Mouse (Mus musculus) fat pad, adult 2 months (tissue): ENCODE data around the gene Ccdc78.

Source experiments
- DNase-seq: peaks from one replicate; pipeline ENCODE4 v3.0.0-alpha.2; 2011; ENCODE audit warnings: low read depth, low spot score; ENCODE audit errors: extremely low read depth

Gene Ccdc78

DNA sequence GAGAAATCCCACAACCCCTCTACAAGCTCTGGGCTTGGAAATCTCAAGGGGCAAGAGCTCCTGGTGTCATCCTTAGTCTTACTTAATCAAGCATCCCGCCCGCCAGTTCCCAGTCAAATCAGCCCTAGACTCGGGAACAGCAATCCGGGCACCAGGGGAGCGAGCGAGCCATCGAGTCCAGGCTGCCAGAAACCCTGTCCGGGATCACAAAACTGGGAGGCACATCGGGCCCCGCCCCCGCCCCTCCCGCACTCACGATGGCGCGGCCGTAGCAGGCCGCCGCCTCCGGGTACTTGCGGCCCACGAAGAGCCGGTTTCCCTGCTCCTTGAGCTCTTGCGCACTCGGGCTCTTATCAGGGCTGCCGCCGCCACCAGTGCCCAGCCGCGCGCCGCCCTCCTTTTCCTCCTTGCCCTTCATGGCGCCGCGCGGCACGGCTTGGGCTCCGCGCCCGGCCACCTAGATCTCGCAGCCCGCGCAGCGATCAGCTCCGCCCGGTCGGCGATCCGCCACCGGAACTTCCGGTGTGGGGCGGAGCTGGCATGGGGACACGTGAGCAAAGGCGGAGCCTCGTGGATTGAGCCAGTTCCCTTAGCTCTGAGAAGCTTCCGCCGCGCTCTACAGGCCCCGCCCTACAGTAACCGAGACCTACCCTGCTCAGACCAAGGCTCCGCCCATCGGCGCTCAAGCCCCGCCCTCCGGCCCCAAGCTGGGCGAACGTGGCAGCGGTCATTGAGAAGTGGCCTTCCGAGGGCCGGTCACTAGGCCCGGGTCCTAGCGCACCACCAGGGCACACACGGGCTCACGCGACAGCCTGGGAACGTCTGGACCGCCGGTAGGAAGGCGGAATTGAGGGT is 46.3 kb downstream of the Ccdc78 start:
- no peak for DNase-seq

DNA sequence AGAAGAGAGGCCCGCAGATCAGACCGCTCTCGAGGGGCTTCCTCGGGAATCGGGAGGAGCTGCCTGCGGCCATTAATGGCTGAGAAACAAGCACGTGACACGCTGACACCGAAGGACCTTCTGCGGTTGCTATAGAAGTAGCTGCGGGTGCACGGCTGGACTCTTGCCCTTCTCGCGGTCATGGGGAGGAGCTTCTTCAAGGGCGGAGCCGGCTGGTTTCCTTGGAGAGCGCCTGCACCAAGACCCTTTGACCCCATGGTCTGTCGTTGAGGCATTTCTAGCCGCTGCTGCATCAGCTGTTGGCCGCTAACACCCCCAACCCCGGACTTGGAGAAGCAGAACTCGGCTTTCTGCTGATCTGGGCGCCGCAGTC is 46.9 kb downstream of the Ccdc78 start, which contains the start of gene Stub1:
TSS of gene Stub1 (minus strand) at position 114 of the 373 bp plus-strand sequence.
- DNase-seq, result no peak

DNA sequence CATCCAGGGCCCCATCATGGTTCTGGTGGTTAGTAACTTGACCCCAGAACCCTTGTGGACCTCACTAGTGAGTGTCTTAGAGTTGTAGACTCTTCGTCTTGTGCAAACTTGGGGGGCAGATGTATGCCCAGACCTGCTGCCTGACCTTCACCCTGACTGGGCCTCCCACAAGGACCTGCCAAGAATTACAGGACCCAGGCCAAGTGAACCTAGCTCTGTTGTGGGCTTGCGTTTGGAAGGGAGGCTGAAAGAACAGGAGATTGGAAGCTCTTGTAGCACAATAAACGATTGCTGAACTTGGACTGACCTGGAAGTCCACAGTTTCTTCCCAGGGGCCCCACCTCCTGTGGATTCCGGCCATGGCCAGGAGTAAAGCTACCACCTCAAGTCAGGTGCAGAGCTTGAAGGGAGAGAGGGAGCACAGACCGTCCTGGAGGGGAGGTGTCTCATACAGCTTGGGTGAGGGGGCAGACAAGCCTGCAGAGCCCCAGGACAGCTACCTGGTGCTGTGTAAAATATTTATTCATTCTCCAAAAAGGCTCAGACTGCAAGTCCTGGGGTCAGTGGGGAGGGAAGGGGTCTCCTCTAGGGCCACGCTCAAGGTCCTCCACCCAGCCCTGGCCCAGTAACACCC is 47.7 kb downstream of the Ccdc78 start:
- DNase-seq, result no peak

GRCm38 (mm10) chr17:25834595-25835222 is 48.3 kb downstream of the Ccdc78 start:
- DNase-seq, result no peak

- DNase-seq, result no peak
These were observed 48.9 kb downstream of the Ccdc78 start for GRCm38 (mm10) chr17:25835301-25835700.

- no peak for DNase-seq
These were observed 49.4 kb downstream of the Ccdc78 start for GRCm38 (mm10) chr17:25835816-25836215.

DNA sequence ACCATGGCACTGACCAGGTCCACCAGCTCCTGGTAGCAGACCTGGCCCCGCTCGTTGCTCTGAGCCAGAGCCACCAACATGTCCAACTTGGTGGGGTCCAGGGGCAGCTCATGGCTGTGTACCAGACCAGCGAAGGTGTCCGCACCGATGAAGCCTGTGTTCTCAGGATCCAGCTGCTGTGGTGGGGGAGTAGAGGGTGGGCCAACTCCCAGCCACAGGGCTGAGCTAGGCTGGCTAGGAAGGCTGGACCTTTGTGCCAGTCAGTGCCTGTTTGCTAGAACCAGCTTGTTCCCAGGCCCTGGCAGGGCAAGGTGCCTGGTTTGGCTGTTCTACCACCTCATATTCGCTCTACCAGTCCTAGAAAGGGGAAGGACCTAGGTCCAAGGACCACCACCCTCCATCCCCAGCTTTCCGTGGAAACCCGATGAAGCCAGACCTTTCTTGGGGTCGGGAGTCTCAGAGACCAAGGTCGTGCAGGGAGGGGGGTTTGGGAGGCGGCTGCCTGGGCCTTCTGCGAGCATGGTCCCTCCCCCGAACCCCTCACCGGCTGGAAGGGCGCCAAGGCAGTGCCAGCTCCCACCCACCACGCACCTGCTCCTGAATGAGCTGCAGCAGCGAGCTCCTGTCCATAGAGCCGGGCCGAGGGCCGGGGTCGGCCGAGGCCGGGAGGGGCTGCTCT is 50.2 kb downstream of the Ccdc78 start:
- no peak for DNase-seq

GRCm38 (mm10) chr17:25837076-25837410 is 50.7 kb downstream of the Ccdc78 start, which contains the start of gene Rhbdl1:
Gene Rhbdl1, minus strand, starts transcription at chr17:25837295.
- no peak for DNase-seq

- DNase-seq, result no peak
These were observed 51.2 kb downstream of the Ccdc78 start for GRCm38 (mm10) chr17:25837533-25837932.

DNA sequence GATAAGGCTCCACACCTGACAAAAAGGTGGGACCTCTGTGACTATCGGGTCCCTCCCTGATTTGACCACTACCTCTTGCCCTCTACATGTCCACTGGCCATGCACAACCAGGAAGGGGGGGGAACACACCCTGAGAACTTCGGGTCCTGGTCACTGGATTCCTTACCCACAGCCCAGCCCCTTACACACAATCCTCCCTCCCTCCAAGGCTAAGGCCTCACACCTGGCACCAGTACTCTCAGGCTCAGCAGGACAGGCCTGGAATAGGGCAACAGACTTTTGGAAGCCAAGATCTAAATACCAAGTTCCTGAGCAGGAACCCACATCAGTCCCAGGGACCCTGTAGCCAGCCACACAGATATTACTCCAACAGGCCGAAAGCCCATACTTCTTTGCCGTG is 52.5 kb downstream of the Ccdc78 start:
- no peak for DNase-seq

DNA sequence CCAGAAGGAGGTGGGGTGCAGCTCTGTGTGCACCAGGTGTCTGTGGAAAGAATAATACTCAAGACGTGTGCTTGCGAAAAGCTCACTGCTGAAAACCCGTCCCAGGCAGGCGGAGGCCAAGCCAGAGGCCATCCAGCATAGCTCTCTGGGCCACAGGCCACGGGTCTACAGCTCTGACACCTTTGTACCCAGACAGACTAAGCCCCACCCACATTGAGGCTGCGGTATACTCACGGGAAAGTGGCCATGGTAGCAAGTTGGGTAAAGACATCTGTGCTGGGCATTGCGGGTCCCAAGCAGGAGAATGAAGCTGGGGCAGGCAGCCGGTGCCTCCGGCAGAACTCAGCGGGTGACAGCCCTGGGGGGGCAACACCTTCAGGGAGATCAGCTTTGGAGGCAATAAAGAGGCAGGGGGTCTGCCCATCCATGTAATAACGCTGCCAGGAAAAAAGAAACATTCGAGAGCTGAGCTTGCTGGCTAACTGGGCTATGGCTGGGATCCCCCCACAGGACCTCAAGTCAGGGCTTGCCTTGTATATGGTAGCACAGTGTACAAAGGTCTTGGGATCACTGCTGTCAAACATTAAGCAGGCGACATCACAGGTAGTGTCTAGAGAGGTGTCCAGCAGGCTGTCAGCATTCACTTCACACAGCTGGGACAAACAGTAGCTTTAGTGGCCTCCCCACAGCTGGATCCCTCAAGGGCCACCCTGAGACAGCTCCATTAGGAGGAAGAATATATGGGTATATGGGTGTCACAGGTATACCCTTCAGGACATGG is 53.3 kb downstream of the Ccdc78 start:
- no peak for DNase-seq
